Comparison of ENCODE assay signal across 25 mouse cellular contexts in genomic region chr8:85337681-85338080, GRCm38 (mm10). TPM values are rescaled to one million over a fixed set of nuclear protein-coding genes. Genes with fewer than 3 reads are reported as not detected.
DNase-seq lines count a peak whose midpoint lies in the region; ATAC-seq and TF ChIP-seq lines count a peak whose summit lies in the region.
"Had no signal": no experiment of that assay in that cellular context is flagged by ENCODE, and none has a peak within 500 bp of the region (broad histone marks: within the 10 kb centered on the region; RNA-seq: fewer than 3 reads in every experiment).

No protein-coding gene starts in this region.

- no peaks in the 10 kb centered on the region for H3K27me3 ChIP-seq in kidney, postnatal 0 days (ENCODE audit: insufficient read depth, low read length)
- no peaks in the 10 kb centered on the region for H3K27me3 ChIP-seq in kidney, embryonic 16.5 days (ENCODE audit: insufficient read depth, low read length)
- H3K27me3 ChIP-seq in intestine, postnatal 0 days (replicated peaks; ENCODE audit: control insufficient read depth, insufficient read depth, low read length), result no peaks in the 10 kb centered on the region
- H3K27me3 ChIP-seq: lung, embryonic 15.5 days; midbrain, embryonic 13.5 days; neural tube, embryonic 13.5 days had no signal

- no peak for TF ChIP-seq CTCF in kidney, postnatal 0 days (IDR thresholded peaks at IDR 0.05; ENCODE audit: low read depth)
- TF ChIP-seq CTCF in intestine, postnatal 0 days (IDR thresholded peaks at IDR 0.05; ENCODE audit: low read depth), result no peak

- H3K4me1 ChIP-seq in kidney, postnatal 0 days (replicated peaks; ENCODE audit: insufficient read depth, low read length), result no peaks in the 10 kb centered on the region
- H3K4me1 ChIP-seq in kidney, embryonic 16.5 days (ENCODE audit: insufficient read depth, low read length), result peaks cover 7% of the 10 kb centered on the region
- peaks cover 11% of the 10 kb centered on the region for H3K4me1 ChIP-seq in intestine, postnatal 0 days (replicated peaks; ENCODE audit: control insufficient read depth, insufficient read depth, low read length)
- H3K4me1 ChIP-seq: lung, embryonic 15.5 days had no signal

- no peak overlapping the region for H3K27ac ChIP-seq in kidney, postnatal 0 days
- H3K27ac ChIP-seq in kidney, embryonic 16.5 days (ENCODE audit: low read length), result no peak overlapping the region
- H3K27ac ChIP-seq in intestine, postnatal 0 days (ENCODE audit: low read depth, low read length), result peak overlapping the region; percentile 57; the same call in 1 of the 2 replicates
- H3K27ac ChIP-seq: gastrocnemius, adult 2 months; liver, embryonic 14.5 days; lung, embryonic 15.5 days; midbrain, embryonic 13.5 days; neural tube, embryonic 13.5 days; stomach, postnatal 0 days had no signal

- no peak overlapping the region for H3K4me3 ChIP-seq in kidney, postnatal 0 days (replicated peaks; ENCODE audit: low read depth, low read length)
- H3K4me3 ChIP-seq in kidney, embryonic 16.5 days (ENCODE audit: low read length), result no peak overlapping the region
- no peak overlapping the region for H3K4me3 ChIP-seq in intestine, postnatal 0 days (ENCODE audit: low read depth, low read length)
- H3K4me3 ChIP-seq: erythroblast, embryonic 14.5 days; gastrocnemius, adult 2 months; lung, embryonic 15.5 days; megakaryocyte, embryonic 14.5 days; midbrain, embryonic 13.5 days; neural tube, embryonic 13.5 days had no signal

- no peaks in the 10 kb centered on the region for H3K9me3 ChIP-seq in kidney, postnatal 0 days (replicated peaks; ENCODE audit: low read length)
- H3K9me3 ChIP-seq in kidney, embryonic 16.5 days (ENCODE audit: low read length), result no peaks in the 10 kb centered on the region
- H3K9me3 ChIP-seq in intestine, postnatal 0 days (ENCODE audit: control insufficient read depth), result no peaks in the 10 kb centered on the region
- H3K9me3 ChIP-seq: lung, embryonic 15.5 days; megakaryocyte, embryonic 14.5 days; midbrain, embryonic 13.5 days; neural tube, embryonic 13.5 days had no signal

- 47% methylated on average over 4 of the region's 4 CpGs for WGBS in kidney, postnatal 0 days
- WGBS in kidney, embryonic 16.5 days, result 48% methylated on average over 4 of the region's 4 CpGs
- 43% methylated on average over 4 of the region's 4 CpGs for WGBS in intestine, postnatal 0 days

- H3K36me3 ChIP-seq in kidney, postnatal 0 days (ENCODE audit: insufficient read depth, low read length), result no peaks in the 10 kb centered on the region
- no peaks in the 10 kb centered on the region for H3K36me3 ChIP-seq in kidney, embryonic 16.5 days (ENCODE audit: insufficient read depth, low read length)
- no peaks in the 10 kb centered on the region for H3K36me3 ChIP-seq in intestine, postnatal 0 days (ENCODE audit: control insufficient read depth, insufficient read depth)
- H3K36me3 ChIP-seq: lung, embryonic 15.5 days; midbrain, embryonic 13.5 days; neural tube, embryonic 13.5 days had no signal

- DNase-seq in adrenal gland, postnatal 36 days, result peak; percentile 3 to 12
- no peak for DNase-seq in adrenal gland, postnatal 10 days
- peak; percentile 21 for DNase-seq in kidney, postnatal 0 days (ENCODE audit: low spot score)
- DNase-seq in lung, postnatal 25 days (ENCODE audit: low spot score), result peak; percentile 29
- DNase-seq: cerebellum, adult 8-10 months; cerebellum, postnatal 25 days; gastrocnemius, adult 2 months; kidney, adult 9 months; liver; right cerebral cortex, postnatal 4 days; thymus, adult 18-20 months; thymus, postnatal 36 days had no signal

- no peak overlapping the region for H3K9ac ChIP-seq in kidney, postnatal 0 days (ENCODE audit: low read depth, low read length)
- no peak overlapping the region for H3K9ac ChIP-seq in kidney, embryonic 16.5 days (replicated peaks; ENCODE audit: low read length)
- H3K9ac ChIP-seq in intestine, postnatal 0 days (ENCODE audit: low read depth, low read length), result no peak overlapping the region
- H3K9ac ChIP-seq: liver, embryonic 14.5 days; lung, embryonic 15.5 days; midbrain, embryonic 13.5 days; neural tube, embryonic 13.5 days had no signal

- ATAC-seq in kidney, postnatal 0 days (replicated peaks; ENCODE audit: low FRiP score, low read depth), result no peak
- ATAC-seq in kidney, embryonic 16.5 days (ENCODE audit: low FRiP score, low TSS enrichment), result no peak
- ATAC-seq in intestine, postnatal 0 days, result no peak
- ATAC-seq in erythroblast, adult 5-6 weeks (replicated peaks; ENCODE audit: low FRiP score, poor library complexity, severe bottlenecking), result no peak
- ATAC-seq: CD4-positive, CD25-positive, alpha-beta regulatory T cell, adult 4 months; forebrain, embryonic 16.5 days; hindbrain, embryonic 16.5 days; midbrain, embryonic 13.5 days had no signal

- H3K4me2 ChIP-seq in kidney, postnatal 0 days (ENCODE audit: low read length), result no peak overlapping the region
- H3K4me2 ChIP-seq in kidney, embryonic 16.5 days (replicated peaks; ENCODE audit: low read depth, low read length), result no peak overlapping the region
- no peak overlapping the region for H3K4me2 ChIP-seq in intestine, postnatal 0 days (replicated peaks; ENCODE audit: low read depth)
- H3K4me2 ChIP-seq: lung, embryonic 15.5 days; midbrain, embryonic 13.5 days; neural tube, embryonic 13.5 days had no signal

RNA-seq across cellular contexts. Expression of gene Vps35, which starts 38.1 kb away (rescaled TPM):
- 100 to 1,000 TPM; 105 to 108 TPM for total RNA-seq in adrenal gland, postnatal 36 days (2021)
- total RNA-seq in adrenal gland, postnatal 10 days (2021), result 10 to 100 TPM; 82.6 to 84.7 TPM
- polyA plus RNA-seq in kidney, postnatal 0 days (2015; fragmentation: Nextera tagmentation; extraction: Ambion mirVana), result 128 and 137 TPM in 2 replicates
- polyA plus RNA-seq in kidney, embryonic 16.5 days (2015; fragmentation: Nextera tagmentation; extraction: Ambion mirVana), result 156 and 161 TPM in 2 replicates
- 124 and 133 TPM in 2 replicates for polyA plus RNA-seq in intestine, postnatal 0 days (2015; fragmentation: Nextera tagmentation; extraction: Ambion mirVana)
- total RNA-seq in erythroblast, adult 5-6 weeks (2015; ENCODE audit: low replicate concordance), result 54.8 and 68.4 TPM in 2 replicates
- 50.0 and 53.9 TPM in 2 replicates for total RNA-seq in erythroblast, adult 5-6 weeks (2017; ENCODE audit: low replicate concordance)

RNA-seq across cellular contexts. Expression of gene Orc6, which starts 38.2 kb away (rescaled TPM):
- 10 to 100 TPM; 17.9 to 18.8 TPM for total RNA-seq in adrenal gland, postnatal 36 days (2021)
- 10 to 100 TPM; 31.9 to 37.7 TPM for total RNA-seq in adrenal gland, postnatal 10 days (2021)
- 66.0 and 67.7 TPM in 2 replicates for polyA plus RNA-seq in kidney, postnatal 0 days (2015; fragmentation: Nextera tagmentation; extraction: Ambion mirVana)
- 106 TPM in 2 replicates for polyA plus RNA-seq in kidney, embryonic 16.5 days (2015; fragmentation: Nextera tagmentation; extraction: Ambion mirVana)
- polyA plus RNA-seq in intestine, postnatal 0 days (2015; fragmentation: Nextera tagmentation; extraction: Ambion mirVana), result 32.6 and 34.5 TPM in 2 replicates
- 38.2 and 48.5 TPM in 2 replicates for total RNA-seq in erythroblast, adult 5-6 weeks (2015; ENCODE audit: low replicate concordance)
- 47.6 and 89.5 TPM in 2 replicates for total RNA-seq in erythroblast, adult 5-6 weeks (2017; ENCODE audit: low replicate concordance)

RNA-seq across cellular contexts. Expression of gene Mylk3, which starts 48.5 kb away (rescaled TPM):
- under 1 TPM; 0.13 to 0.53 TPM for total RNA-seq in adrenal gland, postnatal 36 days (2021)
- 1 to 10 TPM; 1.2 to 2.7 TPM for total RNA-seq in adrenal gland, postnatal 10 days (2021)
- 2.4 TPM in 2 replicates for polyA plus RNA-seq in kidney, postnatal 0 days (2015; fragmentation: Nextera tagmentation; extraction: Ambion mirVana)
- polyA plus RNA-seq in kidney, embryonic 16.5 days (2015; fragmentation: Nextera tagmentation; extraction: Ambion mirVana), result 1.7 and 1.9 TPM in 2 replicates
- 15.6 and 17.5 TPM in 2 replicates for polyA plus RNA-seq in intestine, postnatal 0 days (2015; fragmentation: Nextera tagmentation; extraction: Ambion mirVana)
- 48.0 and 94.9 TPM in 2 replicates for total RNA-seq in erythroblast, adult 5-6 weeks (2015; ENCODE audit: low replicate concordance)
- 229 and 257 TPM in 2 replicates for total RNA-seq in erythroblast, adult 5-6 weeks (2017; ENCODE audit: low replicate concordance)
- polyA plus RNA-seq: CD4-positive, CD25-positive, alpha-beta regulatory T cell, adult 4 months had no signal

Comparison
In these comparisons a context has a peak if more than half of its experiments do, and no peak if none do; other contexts are left out.
1. RNA of gene Mylk3, which starts 48.5 kb away (total RNA-seq): 48.0 to 257 TPM in erythroblast, adult 5-6 weeks; 1.2 to 2.7 TPM in adrenal gland, postnatal 10 days and 0.13 to 0.53 TPM in adrenal gland, postnatal 36 days; every median in the first group is over 10 times any median in the second.